Mouse (Mus musculus) forebrain, embryonic 14.5 days (tissue): ENCODE measurements around the gene Atp6ap1. TPM values are rescaled to one million over a fixed set of nuclear protein-coding genes. Genes with fewer than 3 reads are reported as not detected.
A peak's percentile ranks its signal among the peaks of the same experiment; 100 is the strongest.

Experiments used
- ATAC-seq: fragments of 200-750 bp; cut with Nextera tagmentation; 2 replicates; pipeline ENCODE4 v1.8.0; 2017; ENCODE audit warnings: mild to moderate bottlenecking, moderate library complexity
- DNase-seq: peaks from one replicate; pipeline ENCODE4 v3.0.0-alpha.2; 2015; ENCODE audit warnings: low spot score
- H3K27ac ChIP-seq: fragments of 300-500 bp; sonication (generic); 2 replicates; pipeline ENCODE4 v1.5.1; 2014; ENCODE audit warnings: low read depth, mild to moderate bottlenecking, control low read depth, low read length, moderate library complexity
- H3K27me3 ChIP-seq: fragments of 300-500 bp; sonication (generic); replicated peaks from 2 replicates; pipeline ENCODE4 v1.6.1; 2014; ENCODE audit warnings: low read length, control low read depth, mixed read lengths; ENCODE audit not compliant: control insufficient read depth, insufficient read depth
- H3K36me3 ChIP-seq: fragments of 300-500 bp; sonication (generic); 2 replicates; pipeline ENCODE4 v1.6.1; 2014; ENCODE audit warnings: low read length, control low read depth; ENCODE audit not compliant: control insufficient read depth, insufficient read depth
- H3K4me1 ChIP-seq: fragments of 300-500 bp; sonication (generic); 2 replicates; pipeline ENCODE4 v1.6.1; 2014; ENCODE audit warnings: antibody characterized with exemption, low read length, control low read depth; ENCODE audit not compliant: control insufficient read depth, insufficient read depth
- H3K4me2 ChIP-seq: fragments of 300-500 bp; sonication (generic); 2 replicates; pipeline ENCODE4 v1.6.1; 2014; ENCODE audit warnings: mild to moderate bottlenecking, control low read depth, low read length
- H3K4me3 ChIP-seq: fragments of 300-500 bp; sonication (generic); 2 replicates; pipeline ENCODE4 v1.5.1; 2014; ENCODE audit warnings: low read depth, low read length, control low read depth
- H3K9ac ChIP-seq: fragments of 300-500 bp; sonication (generic); 2 replicates; pipeline ENCODE4 v1.6.1; 2014; ENCODE audit warnings: mild to moderate bottlenecking, low read length, control low read depth, moderate library complexity
- H3K9me3 ChIP-seq: fragments of 300-500 bp; sonication (generic); replicated peaks from 2 replicates; pipeline ENCODE4 v1.6.1; 2016; ENCODE audit warnings: low read length, control low read depth, mixed read lengths; ENCODE audit not compliant: control insufficient read depth
- WGBS: fragments of 180-500 bp; shearing (Covaris S2); extraction: QIAGEN DNeasy Blood & Tissue Kit; methylation state at CpG from one replicate; pipeline ENCODE4 v1.1.7; 2014; 5-methylcytosine and 5-hydroxymethylcytosine counted together
- microRNA-seq: library from miRNA; unstranded; fragments of <30 nt; microRNA quantifications from one replicate; pipeline ENCODE4, GENCODE M21; 2016
- polyA plus RNA-seq: library from polyadenylated mRNA; unstranded; fragments of >200 nt; fragmentation: Nextera tagmentation; extraction: Ambion mirVana; gene quantifications from 2 replicates; pipeline ENCODE4 v1.2.1, GENCODE M21; 2014

The Atp6ap1 gene
- polyA plus RNA-seq, 1 experiment from 2014 or later: 168 TPM

DNA sequence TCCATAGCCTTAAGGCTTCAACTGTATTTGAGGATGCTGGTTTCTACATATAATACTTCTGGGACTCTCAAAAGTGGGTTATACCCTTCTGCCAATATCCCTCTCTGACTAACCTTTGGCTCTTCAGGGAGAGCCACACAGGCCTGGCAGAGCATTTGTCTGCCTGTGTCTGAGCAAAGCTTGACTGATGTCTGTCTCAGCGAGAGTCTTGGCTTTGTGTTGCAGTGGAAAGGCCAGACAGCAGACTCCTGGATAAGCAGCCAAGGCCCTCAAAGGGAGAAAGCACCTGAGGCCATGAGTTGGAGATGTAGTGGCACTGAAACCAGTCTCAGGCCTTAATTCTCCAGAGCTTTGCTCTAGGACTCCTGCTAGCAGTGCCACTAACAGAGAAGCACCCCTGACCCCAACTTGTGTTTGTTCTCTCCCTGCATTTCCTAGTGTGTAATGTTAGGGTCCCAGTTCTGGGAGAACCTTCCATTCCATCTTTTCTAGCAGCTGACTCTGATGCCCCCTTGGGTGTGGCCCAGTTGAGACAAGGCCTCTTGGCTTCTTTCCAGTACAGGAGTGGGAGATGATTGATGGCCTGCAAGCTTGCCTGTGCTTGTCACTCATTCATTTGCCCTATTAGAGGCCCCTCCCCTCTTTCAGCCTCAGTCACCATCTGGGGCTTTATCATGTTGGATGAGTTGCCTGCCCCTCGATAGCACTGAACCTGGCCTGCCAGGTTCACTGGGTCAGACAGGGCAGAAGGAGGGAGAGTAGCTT is 33.5 kb downstream of the Atp6ap1 start:
- H3K4me2 ChIP-seq: peak overlapping the region; percentile 63
- no peaks in the 10 kb centered on the region for H3K4me1 ChIP-seq
- H3K36me3 ChIP-seq: peaks cover 29% of the 10 kb centered on the region
- ATAC-seq: no peak
- peak overlapping the region; percentile 51 for H3K4me3 ChIP-seq
- no peaks in the 10 kb centered on the region for H3K27me3 ChIP-seq
- H3K9ac ChIP-seq: peak overlapping the region; percentile 70
- peak; percentile 25 for DNase-seq
- WGBS: 39% methylated on average over 2 of the region's 2 CpGs
- H3K27ac ChIP-seq: no peak overlapping the region; the same call in 1 of the 2 replicates
- H3K9me3 ChIP-seq: no peaks in the 10 kb centered on the region

DNA sequence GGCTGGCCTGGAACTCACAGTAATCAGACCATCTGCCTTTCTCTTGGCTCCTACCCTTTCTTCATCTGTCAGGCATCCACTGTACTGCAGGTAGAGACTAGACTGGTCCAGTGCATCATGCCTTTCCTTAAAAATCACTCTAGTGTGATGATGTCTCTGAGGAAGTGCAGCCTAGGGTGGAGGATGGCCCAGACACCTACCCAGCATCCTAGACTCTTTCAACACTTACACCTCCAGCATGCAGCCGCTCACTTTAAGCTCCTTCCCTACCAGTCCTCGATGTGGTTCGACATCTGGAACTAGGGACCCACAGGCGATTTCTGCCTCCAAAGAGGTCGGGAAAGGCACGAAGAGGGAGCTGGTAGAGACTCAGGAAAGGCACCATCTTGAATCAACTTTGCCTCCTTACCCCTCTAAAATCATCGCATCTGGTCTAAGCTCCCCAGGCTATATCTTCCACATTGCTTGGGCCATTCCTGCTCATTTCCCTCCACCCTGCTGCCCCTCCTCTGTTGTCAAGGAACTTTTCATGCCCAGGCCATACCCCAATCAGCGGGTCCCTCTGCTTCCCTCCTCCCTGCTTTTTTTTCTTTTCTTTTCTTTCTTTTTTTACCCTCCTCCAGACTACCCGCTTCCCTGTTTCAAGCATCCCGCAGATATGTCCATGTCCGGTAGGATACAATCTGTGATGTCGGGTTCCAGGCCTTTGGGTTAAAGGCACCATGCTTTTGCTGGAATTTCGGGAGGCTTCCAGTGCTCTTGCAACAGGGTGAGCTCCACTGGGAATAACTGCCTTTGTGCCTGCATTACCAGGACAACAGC is 56.0 kb downstream of the Atp6ap1 start:
- H3K27ac ChIP-seq: no peak overlapping the region
- peak overlapping the region; percentile 59 for H3K4me2 ChIP-seq
- DNase-seq (peak; percentile 4), ATAC-seq (peak; percentile 66)
- WGBS: 39% methylated on average over 13 of the region's 13 CpGs
- H3K27me3 ChIP-seq: no peaks in the 10 kb centered on the region
- H3K9me3 ChIP-seq: no peaks in the 10 kb centered on the region
- H3K4me1 ChIP-seq: no peaks in the 10 kb centered on the region
- H3K9ac ChIP-seq: peak overlapping the region; percentile 67
- H3K36me3 ChIP-seq: no peaks in the 10 kb centered on the region
- peak overlapping the region; percentile 37 for H3K4me3 ChIP-seq

DNA sequence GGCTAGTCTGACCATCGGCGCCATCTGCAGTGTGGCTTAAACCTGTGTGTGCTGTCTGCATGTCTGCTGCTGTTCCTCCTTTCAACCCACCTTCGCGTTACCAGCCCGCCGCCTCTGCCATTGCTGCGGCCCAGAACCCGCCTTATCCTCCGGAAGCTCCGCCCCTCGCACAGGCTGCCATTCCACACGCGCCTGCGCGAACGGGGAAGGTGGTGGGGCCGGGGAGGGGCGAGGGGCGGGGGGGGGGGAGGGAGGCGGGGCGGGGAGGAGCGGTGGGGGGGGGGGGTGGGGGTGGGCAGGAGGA is 56.5 kb downstream of the Atp6ap1 start, which contains the start of gene Lage3:
Gene Lage3 (minus strand): TSS at position 152 of the 304 bp plus-strand sequence.
- no peaks in the 10 kb centered on the region for H3K4me1 ChIP-seq
- H3K27me3 ChIP-seq: no peaks in the 10 kb centered on the region
- no peak within 1 kb of the TSS for H3K27ac ChIP-seq
- ATAC-seq: peak; percentile 94
- H3K9ac ChIP-seq: peak within 1 kb of the TSS; percentile 67
- peak; percentile 88 for DNase-seq
- H3K4me2 ChIP-seq: peak within 1 kb of the TSS; percentile 59
- WGBS: 40% methylated on average over 13 of the region's 22 CpGs
- H3K4me3 ChIP-seq: peak within 1 kb of the TSS; percentile 37
- no peaks in the 10 kb centered on the region for H3K36me3 ChIP-seq
- no peaks in the 10 kb centered on the region for H3K9me3 ChIP-seq

Small RNAs within 50 kb of the gene (microRNA-seq; reads per million reads assigned to microRNA genes)
- gene Mir7091 (not detected), gene Mir7092 (0.40 reads per million)

Other genes starting within 250 kb of the Atp6ap1 start
- gene Opn1mw, start 169.6 kb upstream of the Atp6ap1 start, polyA plus RNA-seq: not detected in 2 replicates
- gene Mecp2, start 161.7 kb upstream of the Atp6ap1 start, polyA plus RNA-seq: 12.6 and 14.2 TPM in 2 replicates
- gene Tex28, start 129.3 kb upstream of the Atp6ap1 start, polyA plus RNA-seq: not detected in 2 replicates
- gene Tktl1, start 119.8 kb upstream of the Atp6ap1 start, polyA plus RNA-seq: 0.11 TPM in 1 of 2 replicates, not detected in the other
- 88.1 and 103 TPM in 2 replicates for gene Flna, start 47.3 kb upstream of the Atp6ap1 start, polyA plus RNA-seq
- 26.1 and 37.9 TPM in 2 replicates for gene Emd, start 42.4 kb upstream of the Atp6ap1 start, polyA plus RNA-seq
- gene Rpl10, start 26.3 kb upstream of the Atp6ap1 start, polyA plus RNA-seq: 528 and 677 TPM in 2 replicates
- gene Taz, start 15.2 kb upstream of the Atp6ap1 start, polyA plus RNA-seq: 60.2 and 65.0 TPM in 2 replicates
- gene Dnase1l1, start 14.8 kb upstream of the Atp6ap1 start, polyA plus RNA-seq: 2.9 and 3.1 TPM in 2 replicates
- gene Gdi1, start 7.9 kb downstream of the Atp6ap1 start, polyA plus RNA-seq: 614 and 712 TPM in 2 replicates
- gene Fam50a, start 15.9 kb downstream of the Atp6ap1 start, polyA plus RNA-seq: 42.6 and 54.4 TPM in 2 replicates
- 36.4 and 47.5 TPM in 2 replicates for gene Plxna3, start 32.0 kb downstream of the Atp6ap1 start, polyA plus RNA-seq
- gene Lage3, start 56.5 kb downstream of the Atp6ap1 start, polyA plus RNA-seq: 90.8 and 109 TPM in 2 replicates
- 77.7 and 81.5 TPM in 2 replicates for gene Ubl4a, start 76.1 kb downstream of the Atp6ap1 start, polyA plus RNA-seq
- gene Slc10a3, start 76.3 kb downstream of the Atp6ap1 start, polyA plus RNA-seq: 6.8 and 7.8 TPM in 2 replicates
- gene Fam3a, start 96.2 kb downstream of the Atp6ap1 start, polyA plus RNA-seq: 29.8 and 35.2 TPM in 2 replicates
- 22.9 and 23.4 TPM in 2 replicates for gene Ikbkg, start 96.2 kb downstream of the Atp6ap1 start, polyA plus RNA-seq
- gene G6pdx, start 132.1 kb downstream of the Atp6ap1 start, polyA plus RNA-seq: 67.9 and 68.4 TPM in 2 replicates
- gene Gm6880, start 184.3 kb downstream of the Atp6ap1 start, polyA plus RNA-seq: not detected in 2 replicates